Mouse (Mus musculus): ENCODE results near the gene Cacna2d4. TPM values are rescaled to one million over a fixed set of nuclear protein-coding genes. Genes with fewer than 3 reads are reported as not detected.

The Cacna2d4 gene
- total RNA-seq, 1 experiment from 2014 or later = 1.1 TPM

- ATAC-seq (replicated peaks in 1 of 2; ENCODE audit: insufficient read depth in 1 of 2, low FRiP score in 2 of 2, low TSS enrichment in 1 of 2, low read depth in 1 of 2, poor library complexity in 2 of 2, severe bottlenecking in 2 of 2) = no peak
Measured at GRCm38 (mm10) chr6:119246082-119246481, 9.8 kb downstream of the Cacna2d4 start.

GRCm38 (mm10) chr6:119248578-119248977, 12.3 kb downstream of the Cacna2d4 start:
- no peak for ATAC-seq (replicated peaks in 1 of 2; ENCODE audit: insufficient read depth in 1 of 2, low FRiP score in 2 of 2, low TSS enrichment in 1 of 2, low read depth in 1 of 2, poor library complexity in 2 of 2, severe bottlenecking in 2 of 2)

GRCm38 (mm10) chr6:119249726-119250125, 13.4 kb downstream of the Cacna2d4 start:
- no peak for ATAC-seq (replicated peaks in 1 of 2; ENCODE audit: insufficient read depth in 1 of 2, low FRiP score in 2 of 2, low TSS enrichment in 1 of 2, low read depth in 1 of 2, poor library complexity in 2 of 2, severe bottlenecking in 2 of 2)

GRCm38 (mm10) chr6:119251704-119252103, 15.4 kb downstream of the Cacna2d4 start:
- no peak for ATAC-seq (replicated peaks in 1 of 2; ENCODE audit: insufficient read depth in 1 of 2, low FRiP score in 2 of 2, low TSS enrichment in 1 of 2, low read depth in 1 of 2, poor library complexity in 2 of 2, severe bottlenecking in 2 of 2)

- ATAC-seq (replicated peaks in 1 of 2; ENCODE audit: insufficient read depth in 1 of 2, low FRiP score in 2 of 2, low TSS enrichment in 1 of 2, low read depth in 1 of 2, poor library complexity in 2 of 2, severe bottlenecking in 2 of 2) = no peak
Measured at GRCm38 (mm10) chr6:119276713-119277112, 40.4 kb downstream of the Cacna2d4 start.

GRCm38 (mm10) chr6:119280761-119281160, 44.4 kb downstream of the Cacna2d4 start:
- no peak for ATAC-seq (replicated peaks in 1 of 2; ENCODE audit: insufficient read depth in 1 of 2, low FRiP score in 2 of 2, low TSS enrichment in 1 of 2, low read depth in 1 of 2, poor library complexity in 2 of 2, severe bottlenecking in 2 of 2)

GRCm38 (mm10) chr6:119301310-119301709, 65.0 kb downstream of the Cacna2d4 start:
- ATAC-seq (replicated peaks in 1 of 2; ENCODE audit: insufficient read depth in 1 of 2, low FRiP score in 2 of 2, low TSS enrichment in 1 of 2, low read depth in 1 of 2, poor library complexity in 2 of 2, severe bottlenecking in 2 of 2) = no peak

- ATAC-seq (replicated peaks in 1 of 2; ENCODE audit: insufficient read depth in 1 of 2, low FRiP score in 2 of 2, low TSS enrichment in 1 of 2, low read depth in 1 of 2, poor library complexity in 2 of 2, severe bottlenecking in 2 of 2) = no peak
Measured at GRCm38 (mm10) chr6:119303331-119303730, 67.0 kb downstream of the Cacna2d4 start.

GRCm38 (mm10) chr6:119307867-119308413, 71.6 kb downstream of the Cacna2d4 start:
- no peak for ATAC-seq (replicated peaks in 1 of 2; ENCODE audit: insufficient read depth in 1 of 2, low FRiP score in 2 of 2, low TSS enrichment in 1 of 2, low read depth in 1 of 2, poor library complexity in 2 of 2, severe bottlenecking in 2 of 2)

- ATAC-seq (replicated peaks in 1 of 2; ENCODE audit: insufficient read depth in 1 of 2, low FRiP score in 2 of 2, low TSS enrichment in 1 of 2, low read depth in 1 of 2, poor library complexity in 2 of 2, severe bottlenecking in 2 of 2) = no peak
Measured at GRCm38 (mm10) chr6:119310176-119310575, 73.8 kb downstream of the Cacna2d4 start.

GRCm38 (mm10) chr6:119312381-119312780, 76.1 kb downstream of the Cacna2d4 start:
- no peak for ATAC-seq (replicated peaks in 1 of 2; ENCODE audit: insufficient read depth in 1 of 2, low FRiP score in 2 of 2, low TSS enrichment in 1 of 2, low read depth in 1 of 2, poor library complexity in 2 of 2, severe bottlenecking in 2 of 2)

- ATAC-seq (replicated peaks in 1 of 2; ENCODE audit: insufficient read depth in 1 of 2, low FRiP score in 2 of 2, low TSS enrichment in 1 of 2, low read depth in 1 of 2, poor library complexity in 2 of 2, severe bottlenecking in 2 of 2) = no peak
Measured at GRCm38 (mm10) chr6:119313096-119313495, 76.8 kb downstream of the Cacna2d4 start.

- ATAC-seq (replicated peaks in 1 of 2; ENCODE audit: insufficient read depth in 1 of 2, low FRiP score in 2 of 2, low TSS enrichment in 1 of 2, low read depth in 1 of 2, poor library complexity in 2 of 2, severe bottlenecking in 2 of 2) = no peak
Measured at GRCm38 (mm10) chr6:119313588-119314375, 77.5 kb downstream of the Cacna2d4 start.

GRCm38 (mm10) chr6:119314751-119315476, 78.6 kb downstream of the Cacna2d4 start:
- ATAC-seq (replicated peaks in 1 of 2; ENCODE audit: insufficient read depth in 1 of 2, low FRiP score in 2 of 2, low TSS enrichment in 1 of 2, low read depth in 1 of 2, poor library complexity in 2 of 2, severe bottlenecking in 2 of 2) = peak; percentile 50 to 55; a peak in 3 of 4 replicates

- ATAC-seq (replicated peaks in 1 of 2; ENCODE audit: insufficient read depth in 1 of 2, low FRiP score in 2 of 2, low TSS enrichment in 1 of 2, low read depth in 1 of 2, poor library complexity in 2 of 2, severe bottlenecking in 2 of 2) = no peak
Measured at GRCm38 (mm10) chr6:119318732-119319131, 82.4 kb downstream of the Cacna2d4 start.

- ATAC-seq (replicated peaks in 1 of 2; ENCODE audit: insufficient read depth in 1 of 2, low FRiP score in 2 of 2, low TSS enrichment in 1 of 2, low read depth in 1 of 2, poor library complexity in 2 of 2, severe bottlenecking in 2 of 2) = no peak
Measured at GRCm38 (mm10) chr6:119319358-119319757, 83.0 kb downstream of the Cacna2d4 start.

GRCm38 (mm10) chr6:119320481-119320880, 84.2 kb downstream of the Cacna2d4 start:
- no peak for ATAC-seq (replicated peaks in 1 of 2; ENCODE audit: insufficient read depth in 1 of 2, low FRiP score in 2 of 2, low TSS enrichment in 1 of 2, low read depth in 1 of 2, poor library complexity in 2 of 2, severe bottlenecking in 2 of 2)

- ATAC-seq (replicated peaks in 1 of 2; ENCODE audit: insufficient read depth in 1 of 2, low FRiP score in 2 of 2, low TSS enrichment in 1 of 2, low read depth in 1 of 2, poor library complexity in 2 of 2, severe bottlenecking in 2 of 2) = no peak
Measured at GRCm38 (mm10) chr6:119321752-119322151, 85.4 kb downstream of the Cacna2d4 start.

All from hematopoietic stem cell, adult 5-6 weeks (primary cell).